Mouse (Mus musculus): ENCODE measurements around the gene 1700074P13Rik. TPM values are rescaled to one million over a fixed set of nuclear protein-coding genes. Genes with fewer than 3 reads are reported as not detected.

Gene 1700074P13Rik
- not detected for polyA plus RNA-seq (2017; shearing (Covaris generic))

DNA sequence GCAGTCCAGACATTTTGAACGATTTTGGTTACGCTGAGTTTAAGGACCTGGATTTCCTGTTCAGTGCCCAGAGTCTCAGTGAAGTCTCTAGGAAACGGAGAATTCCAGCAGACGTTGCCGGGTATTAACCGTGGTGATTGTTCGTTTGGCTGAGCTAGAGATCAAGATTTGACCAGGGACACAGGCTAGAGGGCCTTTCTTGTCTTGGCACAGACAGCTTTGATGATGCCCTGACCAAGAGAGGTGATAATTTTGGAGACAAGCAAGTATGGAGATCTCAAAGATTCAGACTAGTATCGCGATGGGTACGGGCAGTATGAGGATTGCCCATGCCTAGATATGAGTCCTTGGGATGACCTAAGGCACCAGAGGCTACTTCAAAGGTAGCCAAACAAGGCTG lies at the start of gene 1700074P13Rik:
Gene 1700074P13Rik (minus strand): TSS at position 101 of the 400 bp plus-strand sequence.

DNA sequence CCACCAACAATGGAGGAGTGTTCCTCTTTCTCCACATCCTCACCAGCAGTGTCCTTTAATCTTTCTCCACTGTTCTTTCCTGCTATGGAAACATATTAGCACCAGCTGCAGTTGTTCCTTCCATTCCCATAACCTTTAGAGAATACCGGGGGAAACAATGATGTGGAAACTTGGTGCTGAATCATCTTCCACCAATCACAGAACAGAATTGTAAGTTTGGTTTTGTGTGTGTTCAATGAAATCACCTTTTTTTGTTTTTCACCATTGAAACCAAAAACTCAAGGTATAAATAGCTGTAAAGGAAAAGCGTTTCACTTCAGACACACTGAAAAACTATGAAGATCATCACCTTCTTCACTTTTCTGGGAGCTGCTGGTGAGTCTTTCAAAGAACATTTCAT lies 24.1 kb upstream of the 1700074P13Rik start, which contains the start of gene 1810009J06Rik:
Gene 1810009J06Rik (plus strand): TSS at position 301 of the 400 bp plus-strand sequence.

DNA sequence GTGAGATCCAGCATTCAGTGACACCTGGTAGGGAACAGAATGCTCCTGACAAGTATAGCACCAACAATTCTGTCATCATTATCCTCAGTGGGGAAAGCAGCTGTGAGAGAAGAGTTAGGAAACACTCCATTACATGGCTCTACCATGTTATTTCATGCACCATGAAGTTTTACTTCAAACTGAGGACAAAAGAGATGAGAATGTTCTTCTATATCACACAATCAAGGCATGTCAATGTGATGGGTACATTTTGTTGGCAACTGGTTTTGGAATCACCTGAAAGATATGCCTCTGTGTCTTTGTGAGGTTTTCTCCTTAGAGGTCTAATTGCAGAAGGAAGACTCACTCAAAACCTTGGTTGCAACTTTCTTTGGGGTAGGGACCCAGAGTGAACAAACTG lies 11.4 kb upstream of the 1700074P13Rik start, which contains the start of gene Gm4744:
Gene Gm4744 (minus strand): TSS at position 101 of the 400 bp plus-strand sequence.

DNA sequence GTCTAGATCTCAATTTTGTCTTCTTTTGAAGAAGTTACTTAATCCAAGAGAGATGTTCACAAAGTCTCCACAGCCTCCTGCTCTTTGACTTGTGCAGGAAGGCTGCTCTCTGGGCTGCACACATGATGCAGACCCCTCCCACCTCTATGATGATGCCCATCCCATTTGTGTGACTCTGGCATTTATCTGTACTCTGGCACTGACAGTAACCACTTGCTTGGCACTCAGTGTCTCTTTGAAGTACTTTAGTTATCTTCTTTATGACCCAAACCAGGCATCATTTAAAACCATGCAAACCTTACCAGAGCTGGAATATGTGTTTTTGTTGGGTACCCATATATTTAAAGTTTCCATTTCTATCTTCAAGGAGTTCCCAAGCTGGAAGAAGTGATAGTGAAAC lies 40.1 kb downstream of the 1700074P13Rik start, which contains the start of gene Prss58:
Gene Prss58 (minus strand): TSS at position 101 of the 400 bp plus-strand sequence.

DNA sequence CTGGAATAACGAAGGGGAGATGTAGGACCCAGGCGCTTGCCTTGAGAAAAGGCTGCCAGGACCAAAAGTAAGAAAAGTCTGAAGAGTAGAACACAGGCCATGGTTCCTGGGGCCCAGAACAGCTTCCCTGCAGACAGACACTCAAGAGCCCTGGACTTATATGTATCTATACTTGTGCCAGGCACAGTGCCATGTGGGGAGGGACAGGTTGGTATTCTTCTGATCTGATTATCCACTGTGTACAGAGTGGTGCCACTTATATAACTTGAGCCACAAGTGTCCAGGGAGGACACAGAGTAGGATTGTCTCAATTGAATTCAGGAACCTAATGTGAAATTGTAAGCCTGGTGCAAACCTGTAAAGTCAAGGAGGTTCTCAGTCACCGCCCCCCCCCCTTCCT lies 53.0 kb downstream of the 1700074P13Rik start, which contains the start of gene Moxd2:
Gene Moxd2 (minus strand): TSS at position 101 of the 400 bp plus-strand sequence.

Other genes starting within 250 kb of the 1700074P13Rik start
- gene Moxd2, start 53.1 kb downstream of the 1700074P13Rik start, polyA plus RNA-seq (2017; shearing (Covaris generic)): under 1 TPM; 0.18 to 0.25 TPM
- not detected for gene Prss58, start 40.2 kb downstream of the 1700074P13Rik start, polyA plus RNA-seq (2017; shearing (Covaris generic))
- not detected for gene Gm4744, start 11.3 kb upstream of the 1700074P13Rik start, polyA plus RNA-seq (2017; shearing (Covaris generic))
- gene 1810009J06Rik, start 24.2 kb upstream of the 1700074P13Rik start, polyA plus RNA-seq (2017; shearing (Covaris generic)): not detected
- not detected for gene Gm2663, start 58.9 kb upstream of the 1700074P13Rik start, polyA plus RNA-seq (2017; shearing (Covaris generic))
- under 1 TPM in 1 of 2 experiments, not detected in 1; 0.10 TPM for gene 2210010C04Rik, start 95.0 kb upstream of the 1700074P13Rik start, polyA plus RNA-seq (2017; shearing (Covaris generic))